Mouse (Mus musculus) stomach, postnatal 0 days (tissue): ENCODE measurements around the gene Zfp866.

Source experiments
- CTCF ChIP-seq: IDR thresholded peaks from 2 replicates; pipeline ENCODE4 v1.5.1; 2016; ENCODE audit warnings: antibody characterized with exemption, low read depth, mild to moderate bottlenecking, moderate library complexity
- EP300 ChIP-seq: optimal IDR thresholded peaks from 2 replicates; pipeline ENCODE3; 2016; ENCODE audit warnings: antibody characterized with exemption

GRCm38 (mm10) chr8:69790773-69791367 is at the start of gene Zfp866, which contains the start of gene Atp13a1:
- peak; percentile 23; the same call in 1 of the 2 replicates for TF ChIP-seq CTCF
- TF ChIP-seq EP300 = no peak
